Mouse (Mus musculus): ENCODE results near the gene Rbm33. TPM values are rescaled to one million over a fixed set of nuclear protein-coding genes. Genes with fewer than 3 reads are reported as not detected.

Gene Rbm33
- total and polyA plus RNA-seq, 3 experiments, result 13.6 to 41.1 (median 38.5) TPM

DNA sequence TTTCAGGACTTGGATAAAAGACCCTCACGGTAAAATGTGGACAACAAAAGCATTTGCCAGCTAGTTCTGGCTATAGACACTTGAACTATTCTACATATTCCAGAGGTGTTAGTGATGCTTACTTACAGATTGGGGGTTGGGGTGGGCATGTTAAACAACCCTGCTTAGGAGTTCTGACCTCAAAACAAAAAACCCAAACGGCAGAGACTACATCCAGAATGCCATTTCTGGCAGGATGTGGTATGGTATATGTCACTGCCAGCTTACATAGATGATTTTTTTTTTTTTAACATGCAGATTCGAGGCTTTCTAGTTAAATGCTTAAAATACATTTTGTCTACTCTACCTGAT is 971 bp downstream of the Rbm33 start:
- Histone ChIP-seq H3K36me3 (ENCODE audit: control insufficient read depth, insufficient read depth, low read length) (peaks cover 21% of the 10 kb centered on the region), H3K79me2 (replicated peaks; ENCODE audit: control insufficient read depth, insufficient read depth, low read length) (peaks cover 6% of the 10 kb centered on the region), H3K9ac (ENCODE audit: low read depth, low read length) (peak overlapping the region; percentile 66), H3K27me3 (ENCODE audit: control insufficient read depth, insufficient read depth, low read length) (no peaks in the 10 kb centered on the region), H3K4me1 (ENCODE audit: control insufficient read depth, insufficient read depth, low read length) (peaks cover 5% of the 10 kb centered on the region; the same call in 1 of the 2 replicates), H3K4me3 (peak overlapping the region; percentile 83), H3K27ac (peak overlapping the region; percentile 98)
- TF ChIP-seq EP300 (IDR thresholded peaks at IDR 0.05; ENCODE audit: insufficient read depth, low read depth, low read length), result no peak
- no peak for TF ChIP-seq CTCF (IDR thresholded peaks at IDR 0.05)
- no peak for TF ChIP-seq POLR2A (IDR thresholded peaks at IDR 0.05; ENCODE audit: insufficient read depth, low read depth, low read length)
- intact Hi-C loops (cut with DNase I), result loop anchor here (5.0 to 10.0 kb wide), 2 partner anchors 246 to 523 kb away; partner anchors contain the start of genes Insig1 and Paxip1
- no peak for DNase-seq
- WGBS, result 1% methylated on average over 3 of the region's 3 CpGs

DNA sequence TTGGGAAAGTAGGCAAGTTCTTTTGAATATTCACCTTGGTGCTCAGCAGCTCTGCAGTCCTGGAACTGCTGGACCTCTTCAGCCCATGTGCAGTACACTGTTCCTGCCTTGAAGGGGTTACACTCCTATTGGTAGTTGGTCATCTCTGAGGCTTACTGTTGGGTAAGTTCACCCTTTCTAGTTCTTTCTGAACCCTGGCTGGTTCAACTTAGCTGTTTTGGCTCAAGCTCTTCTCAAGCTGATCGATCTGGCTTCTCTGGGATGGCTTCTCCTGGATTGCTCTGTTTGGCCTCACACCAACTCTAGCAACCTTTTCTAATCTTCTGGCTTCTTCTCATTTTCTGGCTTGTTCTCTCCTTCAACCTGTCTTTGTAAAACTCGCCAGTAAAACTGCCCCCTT is 1.8 kb downstream of the Rbm33 start:
- WGBS, result 33% methylated on average over 2 of the region's 2 CpGs
- H3K4me1 ChIP-seq (ENCODE audit: control insufficient read depth, insufficient read depth, low read length), result peaks cover 7% of the 10 kb centered on the region; the same call in 1 of the 2 replicates
- TF ChIP-seq CTCF (IDR thresholded peaks at IDR 0.05) (no peak), EP300 (IDR thresholded peaks at IDR 0.05; ENCODE audit: insufficient read depth, low read depth, low read length) (no peak), POLR2A (IDR thresholded peaks at IDR 0.05; ENCODE audit: insufficient read depth, low read depth, low read length) (no peak)
- H3K79me2 ChIP-seq (replicated peaks; ENCODE audit: control insufficient read depth, insufficient read depth, low read length), result peaks cover 7% of the 10 kb centered on the region
- no peaks in the 10 kb centered on the region for H3K27me3 ChIP-seq (ENCODE audit: control insufficient read depth, insufficient read depth, low read length)
- no peak overlapping the region for H3K27ac ChIP-seq
- peaks cover 21% of the 10 kb centered on the region for H3K36me3 ChIP-seq (ENCODE audit: control insufficient read depth, insufficient read depth, low read length)
- intact Hi-C loops (cut with DNase I), result loop anchor here (5.0 to 10.0 kb wide), 2 partner anchors 246 to 524 kb away; partner anchors contain the start of genes Insig1 and Paxip1
- H3K4me3 ChIP-seq, result no peak overlapping the region
- no peak for DNase-seq
- no peak overlapping the region for H3K9ac ChIP-seq (ENCODE audit: low read depth, low read length)

DNA sequence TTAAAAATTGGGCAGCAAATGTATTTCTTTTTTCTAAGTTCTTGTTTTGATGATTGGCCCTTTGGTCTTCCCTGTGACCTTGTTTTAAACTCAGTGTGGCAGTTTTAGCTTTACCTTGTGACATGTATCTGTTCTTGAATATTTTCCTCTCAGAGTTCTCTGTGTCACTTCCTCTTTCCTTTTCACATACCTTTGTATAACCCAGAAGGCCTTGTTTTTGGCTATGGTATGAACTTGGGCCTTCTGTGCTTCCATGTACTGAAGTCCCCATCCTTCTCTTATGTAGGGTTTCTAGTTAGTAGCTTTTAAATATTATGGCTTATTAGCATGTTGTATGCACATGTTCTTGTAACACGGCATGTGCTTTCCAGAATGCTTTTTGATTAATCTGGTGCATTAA is 4.8 kb downstream of the Rbm33 start:
- WGBS, result 87% methylated on average over 1 of the region's 1 CpGs
- H3K36me3 ChIP-seq (ENCODE audit: control insufficient read depth, insufficient read depth, low read length), result peaks cover 27% of the 10 kb centered on the region
- DNase-seq, result no peak
- H3K27me3 ChIP-seq (ENCODE audit: control insufficient read depth, insufficient read depth, low read length), result no peaks in the 10 kb centered on the region
- intact Hi-C loops (cut with DNase I), result no loop called here
- TF ChIP-seq EP300 (IDR thresholded peaks at IDR 0.05; ENCODE audit: insufficient read depth, low read depth, low read length) (no peak), POLR2A (IDR thresholded peaks at IDR 0.05; ENCODE audit: insufficient read depth, low read depth, low read length) (no peak), CTCF (IDR thresholded peaks at IDR 0.05) (no peak)
- H3K4me3 ChIP-seq, result no peak overlapping the region
- peaks cover 9% of the 10 kb centered on the region for H3K79me2 ChIP-seq (replicated peaks; ENCODE audit: control insufficient read depth, insufficient read depth, low read length)
- H3K9ac ChIP-seq (ENCODE audit: low read depth, low read length), result no peak overlapping the region
- H3K27ac ChIP-seq, result no peak overlapping the region
- peaks cover 8% of the 10 kb centered on the region for H3K4me1 ChIP-seq (ENCODE audit: control insufficient read depth, insufficient read depth, low read length)

DNA sequence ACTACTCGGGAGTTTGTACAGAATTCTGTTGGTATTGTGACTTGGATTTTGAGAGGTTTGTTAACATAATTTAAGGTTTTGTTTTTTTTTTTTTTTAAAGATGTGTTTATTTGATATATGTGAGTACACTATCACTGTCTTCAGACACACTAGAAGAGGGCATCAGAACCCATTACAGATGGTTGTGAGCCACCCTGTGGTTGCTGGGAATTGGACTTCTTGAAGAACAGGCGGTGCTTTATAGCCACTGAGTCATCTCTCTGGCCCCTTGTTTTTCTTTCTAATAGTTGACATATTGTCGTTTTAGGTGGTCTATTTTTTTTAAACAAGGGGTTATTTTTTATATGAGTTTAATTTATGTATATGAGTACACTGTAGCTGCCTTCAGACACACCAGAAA is 5.3 kb downstream of the Rbm33 start:
- Histone ChIP-seq H3K4me1 (ENCODE audit: control insufficient read depth, insufficient read depth, low read length) (peaks cover 8% of the 10 kb centered on the region), H3K27me3 (ENCODE audit: control insufficient read depth, insufficient read depth, low read length) (no peaks in the 10 kb centered on the region), H3K9ac (ENCODE audit: low read depth, low read length) (no peak overlapping the region), H3K4me3 (no peak overlapping the region), H3K79me2 (replicated peaks; ENCODE audit: control insufficient read depth, insufficient read depth, low read length) (peaks cover 9% of the 10 kb centered on the region), H3K36me3 (ENCODE audit: control insufficient read depth, insufficient read depth, low read length) (peaks cover 27% of the 10 kb centered on the region), H3K27ac (no peak overlapping the region)
- DNase-seq, result no peak
- no peak for TF ChIP-seq POLR2A (IDR thresholded peaks at IDR 0.05; ENCODE audit: insufficient read depth, low read depth, low read length)
- TF ChIP-seq CTCF (IDR thresholded peaks at IDR 0.05), result no peak
- no peak for TF ChIP-seq EP300 (IDR thresholded peaks at IDR 0.05; ENCODE audit: insufficient read depth, low read depth, low read length)
- intact Hi-C loops (cut with DNase I), result no loop called here
- WGBS, result 83% methylated on average over 3 of the region's 3 CpGs

DNA sequence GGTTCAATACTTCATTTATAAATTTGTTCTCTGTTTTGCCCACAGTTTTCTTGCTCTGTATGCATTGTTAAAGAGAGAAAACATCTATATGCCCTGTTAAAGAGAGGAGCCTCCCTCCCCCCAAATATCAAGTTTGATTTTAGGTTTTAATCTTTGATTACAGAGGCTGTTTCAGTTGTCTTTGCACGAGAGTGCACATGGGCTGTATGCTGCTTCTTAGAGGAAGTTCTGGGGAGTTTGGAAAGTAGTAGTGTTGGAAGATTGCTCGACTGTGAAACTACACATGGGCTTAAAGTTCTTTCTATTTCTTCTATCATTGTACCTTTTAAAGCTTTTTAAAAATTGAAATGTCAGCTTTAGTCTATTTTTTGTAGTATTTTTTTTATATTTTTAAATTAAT is 6.9 kb downstream of the Rbm33 start:
- no peaks in the 10 kb centered on the region for H3K27me3 ChIP-seq (ENCODE audit: control insufficient read depth, insufficient read depth, low read length)
- intact Hi-C loops (cut with DNase I), result no loop called here
- no peak overlapping the region for H3K27ac ChIP-seq
- DNase-seq, result no peak
- TF ChIP-seq POLR2A (IDR thresholded peaks at IDR 0.05; ENCODE audit: insufficient read depth, low read depth, low read length) (no peak), CTCF (IDR thresholded peaks at IDR 0.05) (no peak), EP300 (IDR thresholded peaks at IDR 0.05; ENCODE audit: insufficient read depth, low read depth, low read length) (no peak)
- H3K79me2 ChIP-seq (replicated peaks; ENCODE audit: control insufficient read depth, insufficient read depth, low read length), result peaks cover 8% of the 10 kb centered on the region
- peaks cover 6% of the 10 kb centered on the region for H3K4me1 ChIP-seq (ENCODE audit: control insufficient read depth, insufficient read depth, low read length)
- H3K9ac ChIP-seq (ENCODE audit: low read depth, low read length), result no peak overlapping the region
- H3K36me3 ChIP-seq (ENCODE audit: control insufficient read depth, insufficient read depth, low read length), result peaks cover 24% of the 10 kb centered on the region
- WGBS, result 46% methylated on average over 2 of the region's 2 CpGs
- H3K4me3 ChIP-seq, result no peak overlapping the region

DNA sequence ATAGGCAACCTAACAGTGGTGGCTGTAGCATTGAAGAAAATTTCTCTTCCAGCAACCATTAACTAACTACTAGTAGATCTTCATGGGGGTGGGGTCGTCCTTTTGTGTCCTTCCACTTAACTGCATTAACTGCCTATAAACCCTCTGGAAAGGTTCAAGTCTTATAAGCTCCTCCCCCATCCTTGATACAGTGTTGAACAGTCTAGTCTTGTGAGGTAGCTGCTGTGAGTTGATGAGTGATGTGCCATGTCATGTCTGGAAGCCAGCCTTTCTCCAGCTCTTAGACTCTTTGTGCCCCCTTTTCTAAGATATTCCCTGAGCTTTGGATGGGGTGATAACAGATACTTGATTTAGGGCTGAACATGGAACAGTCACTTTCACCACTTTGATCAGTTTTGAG is 7.5 kb downstream of the Rbm33 start:
- DNase-seq, result no peak
- Histone ChIP-seq H3K9ac (ENCODE audit: low read depth, low read length) (no peak overlapping the region), H3K79me2 (replicated peaks; ENCODE audit: control insufficient read depth, insufficient read depth, low read length) (peaks cover 9% of the 10 kb centered on the region), H3K4me1 (ENCODE audit: control insufficient read depth, insufficient read depth, low read length) (peaks cover 6% of the 10 kb centered on the region), H3K27ac (no peak overlapping the region), H3K36me3 (ENCODE audit: control insufficient read depth, insufficient read depth, low read length) (peaks cover 19% of the 10 kb centered on the region), H3K4me3 (no peak overlapping the region), H3K27me3 (ENCODE audit: control insufficient read depth, insufficient read depth, low read length) (no peaks in the 10 kb centered on the region)
- 63% methylated on average over 1 of the region's 1 CpGs for WGBS
- intact Hi-C loops (cut with DNase I), result no loop called here
- TF ChIP-seq POLR2A (IDR thresholded peaks at IDR 0.05; ENCODE audit: insufficient read depth, low read depth, low read length) (no peak), EP300 (IDR thresholded peaks at IDR 0.05; ENCODE audit: insufficient read depth, low read depth, low read length) (no peak), CTCF (IDR thresholded peaks at IDR 0.05) (no peak)
